Mouse (Mus musculus): Measurements from ENCODE around the gene Cyren. TPM values are rescaled to one million over a fixed set of nuclear protein-coding genes. Genes with fewer than 3 reads are reported as not detected.

Cyren gene
- polyA plus RNA-seq, 1 experiment from 2014 or later = 16.0 TPM

DNA sequence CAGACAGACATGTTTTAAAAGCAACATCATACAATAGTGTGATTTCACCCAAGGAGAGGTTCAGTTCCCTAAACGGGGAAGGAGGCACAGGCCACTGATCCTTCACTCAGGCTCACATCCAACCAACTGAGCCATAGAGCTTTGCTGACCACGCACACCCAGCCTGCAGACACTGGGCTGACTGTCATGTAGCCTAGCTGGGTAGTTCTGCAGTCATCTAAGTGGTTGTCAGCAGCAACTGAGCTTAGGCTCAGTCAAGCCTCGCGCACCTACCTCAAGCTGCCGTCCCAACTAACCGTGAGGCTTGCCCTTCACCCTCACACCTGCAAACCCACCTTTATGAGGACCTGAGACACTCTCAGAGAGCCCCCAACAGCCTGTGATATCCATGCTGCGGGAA lies 5.9 kb downstream of the Cyren start:
- peaks cover 95% of the 10 kb centered on the region for H3K4me1 ChIP-seq
- peaks cover 21% of the 10 kb centered on the region for H3K36me3 ChIP-seq
- H3K9ac ChIP-seq = no peak overlapping the region
- WGBS (ENCODE audit: insufficient replicate concordance) = 76% methylated on average over 7 of the region's 7 CpGs
- no peak for ATAC-seq
- no peaks in the 10 kb centered on the region for H3K27me3 ChIP-seq (replicated peaks)
- H3K4me2 ChIP-seq = no peak overlapping the region
- H3K4me3 ChIP-seq = no peak overlapping the region
- no peaks in the 10 kb centered on the region for H3K9me3 ChIP-seq (replicated peaks)
- H3K27ac ChIP-seq = peak overlapping the region; percentile 95

- Histone ChIP-seq H3K27me3 (replicated peaks) (no peaks in the 10 kb centered on the region), H3K36me3 (peaks cover 21% of the 10 kb centered on the region), H3K9ac (no peak overlapping the region), H3K4me1 (peaks cover 95% of the 10 kb centered on the region), H3K4me2 (no peak overlapping the region), H3K27ac (peak overlapping the region; percentile 92), H3K9me3 (replicated peaks) (no peaks in the 10 kb centered on the region), H3K4me3 (no peak overlapping the region)
- no peak for ATAC-seq
- WGBS (ENCODE audit: insufficient replicate concordance) = 71% methylated on average over 5 of the region's 5 CpGs
Observed at GRCm38 (mm10) chr6:34870724-34871123, 7.1 kb downstream of the Cyren start.

- Histone ChIP-seq H3K4me2 (peak overlapping the region; percentile 64), H3K4me1 (peaks cover 95% of the 10 kb centered on the region)
- WGBS (ENCODE audit: insufficient replicate concordance) = 41% methylated on average over 5 of the region's 5 CpGs
Observed at GRCm38 (mm10) chr6:34870136-34870535, 7.7 kb downstream of the Cyren start.

GRCm38 (mm10) chr6:34869225-34869915 lies 8.5 kb downstream of the Cyren start:
- peaks cover 21% of the 10 kb centered on the region for H3K36me3 ChIP-seq
- peak overlapping the region; percentile 36 for H3K4me3 ChIP-seq
- peak overlapping the region; percentile 64 for H3K4me2 ChIP-seq
- H3K27ac ChIP-seq = peak overlapping the region; percentile 92
- no peaks in the 10 kb centered on the region for H3K9me3 ChIP-seq (replicated peaks)
- 16% methylated on average over 13 of the region's 13 CpGs for WGBS (ENCODE audit: insufficient replicate concordance)
- ATAC-seq = peak; percentile 62
- H3K27me3 ChIP-seq (replicated peaks) = no peaks in the 10 kb centered on the region
- peaks cover 91% of the 10 kb centered on the region for H3K4me1 ChIP-seq
- peak overlapping the region; percentile 62 for H3K9ac ChIP-seq

More at GRCm38 (mm10) chr6:34870136-34870535, 7.7 kb downstream of the Cyren start:
- H3K36me3 ChIP-seq = peaks cover 21% of the 10 kb centered on the region
- H3K27ac ChIP-seq = peak overlapping the region; percentile 92
- H3K9ac ChIP-seq = peak overlapping the region; percentile 62
- no peak for ATAC-seq
- no peaks in the 10 kb centered on the region for H3K9me3 ChIP-seq (replicated peaks)
- no peak overlapping the region; the same call in 1 of the 2 replicates for H3K4me3 ChIP-seq
- H3K27me3 ChIP-seq (replicated peaks) = no peaks in the 10 kb centered on the region

GRCm38 (mm10) chr6:34868507-34869217 lies 9.2 kb downstream of the Cyren start:
- peak overlapping the region; percentile 92 for H3K27ac ChIP-seq
- H3K9ac ChIP-seq = peak overlapping the region; percentile 62
- peaks cover 90% of the 10 kb centered on the region for H3K4me1 ChIP-seq

DNA sequence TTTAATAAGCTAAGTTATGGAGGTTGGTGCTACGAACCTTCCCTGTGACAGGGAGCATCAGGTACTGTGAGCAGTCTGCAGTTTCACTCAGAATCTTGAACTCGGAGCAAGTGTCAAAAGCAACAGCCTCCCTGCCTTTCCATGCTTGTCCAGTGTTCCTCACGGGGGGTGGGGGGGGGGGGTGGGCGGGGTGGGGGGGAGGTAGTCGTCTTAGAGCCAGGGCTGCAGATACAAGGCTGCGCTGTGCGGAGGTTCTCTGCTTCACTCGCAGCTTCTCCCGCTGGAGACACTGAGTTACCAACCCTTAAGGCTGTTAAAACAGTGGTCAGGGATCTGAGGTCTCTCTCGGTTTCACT lies 9.9 kb downstream of the Cyren start:
- Histone ChIP-seq H3K4me3 (0 out of 2 replicates have a peak overlapping the region, but pooled peaks have one; percentile 12), H3K9me3 (replicated peaks) (no peaks in the 10 kb centered on the region), H3K4me1 (peaks cover 89% of the 10 kb centered on the region), H3K4me2 (peak overlapping the region; percentile 64), H3K9ac (peak overlapping the region; percentile 62; the same call in 1 of the 2 replicates), H3K27ac (peak overlapping the region; percentile 92), H3K27me3 (replicated peaks) (no peaks in the 10 kb centered on the region), H3K36me3 (peaks cover 7% of the 10 kb centered on the region)
- WGBS (ENCODE audit: insufficient replicate concordance) = 61% methylated on average over 10 of the region's 10 CpGs
- no peak for ATAC-seq

More at GRCm38 (mm10) chr6:34868507-34869217, 9.2 kb downstream of the Cyren start:
- ATAC-seq = peak; percentile 46
- Histone ChIP-seq H3K27me3 (replicated peaks) (no peaks in the 10 kb centered on the region), H3K36me3 (peaks cover 14% of the 10 kb centered on the region), H3K4me3 (peak overlapping the region; percentile 12; the same call in 1 of the 2 replicates), H3K4me2 (peak overlapping the region; percentile 64), H3K9me3 (replicated peaks) (no peaks in the 10 kb centered on the region)
- 40% methylated on average over 20 of the region's 20 CpGs for WGBS (ENCODE audit: insufficient replicate concordance)

GRCm38 (mm10) chr6:34867301-34867994 lies 10.4 kb downstream of the Cyren start:
- Histone ChIP-seq H3K9me3 (replicated peaks) (no peaks in the 10 kb centered on the region), H3K27ac (peak overlapping the region; percentile 92; the same call in 1 of the 2 replicates), H3K4me3 (no peak overlapping the region), H3K4me1 (peaks cover 89% of the 10 kb centered on the region), H3K9ac (0 out of 2 replicates have a peak overlapping the region, but pooled peaks have one; percentile 20), H3K27me3 (replicated peaks) (no peaks in the 10 kb centered on the region), H3K36me3 (peaks cover 2% of the 10 kb centered on the region), H3K4me2 (peak overlapping the region; percentile 64)
- 63% methylated on average over 16 of the region's 16 CpGs for WGBS (ENCODE audit: insufficient replicate concordance)
- ATAC-seq = no peak

GRCm38 (mm10) chr6:34866786-34867185 lies 11.1 kb downstream of the Cyren start:
- no peak overlapping the region for H3K9ac ChIP-seq
- ATAC-seq = no peak
- no peaks in the 10 kb centered on the region for H3K9me3 ChIP-seq (replicated peaks)
- no peak overlapping the region for H3K4me3 ChIP-seq
- H3K4me1 ChIP-seq = peaks cover 87% of the 10 kb centered on the region
- no peaks in the 10 kb centered on the region for H3K36me3 ChIP-seq
- 74% methylated on average over 8 of the region's 8 CpGs for WGBS (ENCODE audit: insufficient replicate concordance)
- no peaks in the 10 kb centered on the region for H3K27me3 ChIP-seq (replicated peaks)
- no peak overlapping the region for H3K4me2 ChIP-seq
- peak overlapping the region; percentile 38; the same call in 1 of the 2 replicates for H3K27ac ChIP-seq

DNA sequence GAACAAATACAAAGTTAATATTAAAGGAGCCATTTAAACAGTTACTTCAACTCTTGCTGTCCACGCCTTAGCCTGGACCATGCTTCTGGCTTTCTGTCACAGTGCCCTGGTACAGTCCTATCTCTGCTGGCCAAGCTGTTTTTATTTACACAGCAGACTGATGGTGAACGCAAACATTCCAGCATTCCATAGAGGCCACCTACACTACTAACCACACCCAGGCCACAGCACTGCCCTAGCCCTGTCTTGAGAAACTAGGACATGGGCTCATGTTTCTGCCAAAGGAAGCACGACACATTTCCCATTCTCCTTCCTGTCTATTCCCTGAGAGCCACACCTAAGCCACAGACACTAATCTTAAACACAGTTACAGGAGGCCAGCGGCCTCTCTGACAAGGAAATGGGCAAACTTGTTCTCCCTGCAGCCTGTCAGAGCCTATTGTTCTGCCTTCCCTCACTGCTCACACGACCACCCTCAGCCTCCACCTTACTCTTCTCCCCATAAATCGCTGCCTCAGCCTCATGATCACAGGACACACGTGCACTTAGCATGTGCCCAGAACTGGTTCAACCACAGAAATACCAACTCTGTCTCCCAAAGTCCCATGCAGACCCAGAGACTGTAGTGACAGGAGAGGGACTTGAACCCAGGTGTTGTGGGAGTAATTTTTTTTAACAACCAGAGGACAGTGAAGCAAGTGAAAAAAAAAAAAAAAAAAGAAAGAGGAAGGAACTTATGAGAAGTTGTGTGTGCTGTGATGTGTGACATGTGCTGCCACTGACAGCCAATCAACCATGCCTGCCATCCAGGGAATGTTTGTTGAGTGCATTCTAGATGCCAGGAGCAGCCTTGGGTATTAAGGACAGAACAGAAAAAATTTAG lies 11.9 kb downstream of the Cyren start:
- H3K4me2 ChIP-seq = peak overlapping the region; percentile 12; the same call in 1 of the 2 replicates
- H3K4me1 ChIP-seq = peaks cover 93% of the 10 kb centered on the region
- peak overlapping the region; percentile 65 for H3K27ac ChIP-seq
- no peak overlapping the region for H3K4me3 ChIP-seq
- H3K9me3 ChIP-seq (replicated peaks) = no peaks in the 10 kb centered on the region
- H3K27me3 ChIP-seq (replicated peaks) = no peaks in the 10 kb centered on the region
- WGBS (ENCODE audit: insufficient replicate concordance) = 19% methylated on average over 7 of the region's 7 CpGs
- peak; percentile 13; the same call in 1 of the 2 replicates for ATAC-seq
- no peak overlapping the region for H3K9ac ChIP-seq
- H3K36me3 ChIP-seq = no peaks in the 10 kb centered on the region

- Histone ChIP-seq H3K4me2 (0 out of 2 replicates have a peak overlapping the region, but pooled peaks have one; percentile 12), H3K27me3 (replicated peaks) (no peaks in the 10 kb centered on the region), H3K36me3 (no peaks in the 10 kb centered on the region), H3K4me3 (no peak overlapping the region), H3K9ac (no peak overlapping the region), H3K27ac (peak overlapping the region; percentile 65), H3K9me3 (replicated peaks) (no peaks in the 10 kb centered on the region), H3K4me1 (peaks cover 86% of the 10 kb centered on the region)
- WGBS (ENCODE audit: insufficient replicate concordance) = 65% methylated on average over 5 of the region's 5 CpGs
- ATAC-seq = no peak
Observed at GRCm38 (mm10) chr6:34865213-34865612, 12.6 kb downstream of the Cyren start.

Measured in liver, embryonic 12.5 days (tissue).